Mouse (Mus musculus): ENCODE measurements around the gene Plscr5. TPM values are rescaled to one million over a fixed set of nuclear protein-coding genes. Genes with fewer than 3 reads are reported as not detected.

Gene Plscr5
- polyA plus RNA-seq (2012; rRNA removed): not detected in 2 replicates

DNA sequence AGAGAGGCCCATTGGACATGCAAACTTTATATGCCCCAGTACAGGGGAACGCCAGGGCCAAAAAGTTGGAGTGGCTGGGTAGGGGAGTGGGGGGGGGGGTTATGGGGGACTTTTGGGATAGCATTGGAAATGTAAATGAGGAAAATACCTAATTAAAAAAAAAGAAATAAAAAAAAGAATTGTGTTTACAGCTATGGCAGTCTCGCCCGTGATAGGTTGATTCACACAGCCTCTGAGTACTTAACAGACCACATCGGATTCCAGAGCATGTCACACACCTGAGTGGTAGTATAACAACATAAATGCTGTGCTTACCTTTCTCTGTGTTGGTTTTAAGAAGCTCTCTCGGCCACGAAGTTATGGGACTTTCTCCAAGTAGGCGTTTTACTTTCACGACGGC, at the start of gene Plscr5:
Gene Plscr5 (plus strand): TSS at position 301 of the 400 bp plus-strand sequence.

DNA sequence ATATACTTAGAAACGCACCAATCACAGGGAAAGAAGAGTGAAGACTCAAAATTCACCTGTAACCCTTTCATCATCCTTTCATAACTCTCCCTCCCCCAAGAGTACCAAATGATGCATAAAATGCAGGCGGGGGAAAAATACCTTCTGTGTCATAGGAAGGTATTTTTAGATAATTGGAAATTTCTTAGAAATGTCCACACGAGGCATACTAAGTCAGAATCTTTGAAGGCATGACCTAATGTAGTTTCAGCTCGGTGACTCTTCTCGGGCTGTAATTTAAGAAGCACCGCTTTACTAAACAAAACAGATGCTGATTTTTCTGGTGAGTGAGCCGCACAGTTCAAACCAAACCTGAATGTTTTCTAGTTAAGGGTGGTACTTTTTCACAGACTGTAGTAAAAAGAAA, 56.7 kb downstream of the Plscr5 start, which contains the start of gene Plscr1:
Gene Plscr1 (plus strand): TSS at position 304 of the 406 bp plus-strand sequence.

Other genes with a start within 250 kb of the Plscr5 start
- 13.0 and 16.5 TPM in 2 replicates for gene Plscr1, start 56.8 kb downstream of the Plscr5 start, polyA plus RNA-seq (2012; rRNA removed)
- gene Plscr2, start 82.7 kb downstream of the Plscr5 start, polyA plus RNA-seq (2012; rRNA removed): 0.23 and 0.28 TPM in 2 replicates
- not detected in 2 replicates for gene 1700057G04Rik, start 116.4 kb downstream of the Plscr5 start, polyA plus RNA-seq (2012; rRNA removed)

Measured in liver, embryonic 14 days (tissue).